Mouse (Mus musculus) adrenal gland, adult (tissue): ENCODE measurements around the gene Macrod1.

Source experiments
- DNase-seq, 2 experiments: peaks; one replicate each; pipeline ENCODE4 v3.0.0; 2022 to 2023; ENCODE audit warnings: low spot score in 1 of 2; ENCODE audit not compliant: inconsistent age in 2 of 2

Gene Macrod1

GRCm38 (mm10) chr19:7225096-7225690, 168.6 kb downstream of the Macrod1 start:
- peak in 1 of 2 experiments; percentile 37 for DNase-seq

- DNase-seq: peak in 1 of 2 experiments; percentile 41
Measured at GRCm38 (mm10) chr19:7226511-7226914, 169.9 kb downstream of the Macrod1 start.

- DNase-seq: peak; percentile 83 to 93
Measured at GRCm38 (mm10) chr19:7234537-7235221, 178.1 kb downstream of the Macrod1 start.

- no peak for DNase-seq
Measured at GRCm38 (mm10) chr19:7235461-7235860, 178.9 kb downstream of the Macrod1 start.

GRCm38 (mm10) chr19:7236011-7236410, 179.4 kb downstream of the Macrod1 start:
- DNase-seq: no peak

GRCm38 (mm10) chr19:7236742-7237141, 180.1 kb downstream of the Macrod1 start:
- no peak for DNase-seq

GRCm38 (mm10) chr19:7239574-7239973, 183.0 kb downstream of the Macrod1 start:
- DNase-seq: peak in 1 of 2 experiments; percentile 27

GRCm38 (mm10) chr19:7240291-7240690, 183.7 kb downstream of the Macrod1 start:
- peak in 1 of 2 experiments; percentile 69 for DNase-seq

- DNase-seq: peak; percentile 95 to 96
Measured at GRCm38 (mm10) chr19:7240782-7241690, 184.4 kb downstream of the Macrod1 start, which contains the start of gene Naa40. Gene Naa40, minus strand, starts transcription at chr19:7241183.

GRCm38 (mm10) chr19:7246021-7246420, 189.4 kb downstream of the Macrod1 start:
- no peak for DNase-seq
